Mouse (Mus musculus) forebrain, embryonic 12.5 days (tissue): ENCODE measurements around the gene Atp2a2. TPM values are rescaled to one million over a fixed set of nuclear protein-coding genes. Genes with fewer than 3 reads are reported as not detected.

Source experiments
- ATAC-seq: fragments of 200-750 bp; cut with Nextera tagmentation; 2 replicates; pipeline ENCODE4 v1.8.0; 2017; ENCODE audit warnings: moderate TSS enrichment; ENCODE audit not compliant: low FRiP score
- H3K27ac ChIP-seq: fragments of 300-500 bp; sonication (generic); 2 replicates; pipeline ENCODE4 v1.5.1; 2016; ENCODE audit warnings: mild to moderate bottlenecking
- H3K27me3 ChIP-seq: fragments of 300-500 bp; sonication (generic); 2 replicates; pipeline ENCODE4 v1.6.1; 2016; ENCODE audit warnings: mild to moderate bottlenecking
- H3K36me3 ChIP-seq: fragments of 300-500 bp; sonication (generic); replicated peaks from 2 replicates; pipeline ENCODE4 v1.6.1; 2016; ENCODE audit warnings: mild to moderate bottlenecking
- H3K4me1 ChIP-seq: fragments of 300-500 bp; sonication (generic); 2 replicates; pipeline ENCODE4 v1.6.1; 2016
- H3K4me2 ChIP-seq: fragments of 300-500 bp; sonication (generic); 2 replicates; pipeline ENCODE4 v1.6.1; 2016; ENCODE audit warnings: mild to moderate bottlenecking, moderate library complexity
- H3K4me3 ChIP-seq: fragments of 300-500 bp; sonication (generic); replicated peaks from 2 replicates; pipeline ENCODE4 v1.5.1; 2016; ENCODE audit warnings: mild to moderate bottlenecking
- H3K9ac ChIP-seq: fragments of 300-500 bp; sonication (generic); 2 replicates; pipeline ENCODE4 v1.6.1; 2016; ENCODE audit warnings: mild to moderate bottlenecking
- H3K9me3 ChIP-seq: fragments of 300-500 bp; sonication (generic); 2 replicates; pipeline ENCODE4 v1.6.1; 2016
- WGBS: fragments of 180-500 bp; shearing (Covaris S2); methylation state at CpG from one replicate; pipeline ENCODE4 v1.1.7; 2016; 5-methylcytosine and 5-hydroxymethylcytosine counted together
- polyA plus RNA-seq: library from polyadenylated mRNA; unstranded; fragments of >200 nt; fragmentation: Nextera tagmentation; extraction: Ambion mirVana; gene quantifications from 2 replicates; pipeline ENCODE4 v1.2.1, GENCODE M21; 2016

Atp2a2 gene
- polyA plus RNA-seq, 1 experiment from 2014 or later = 57.9 TPM

GRCm38 (mm10) chr5:122455584-122455983 is 46.4 kb downstream of the Atp2a2 start:
- WGBS = 98% methylated on average over 3 of the region's 3 CpGs
- no peak overlapping the region for H3K27ac ChIP-seq
- H3K36me3 ChIP-seq = peaks cover 91% of the 10 kb centered on the region
- H3K27me3 ChIP-seq = no peaks in the 10 kb centered on the region
- no peak overlapping the region for H3K9ac ChIP-seq
- H3K4me3 ChIP-seq = no peak overlapping the region
- H3K4me2 ChIP-seq = no peak overlapping the region
- H3K4me1 ChIP-seq = no peaks in the 10 kb centered on the region
- ATAC-seq = no peak
- no peaks in the 10 kb centered on the region for H3K9me3 ChIP-seq

DNA sequence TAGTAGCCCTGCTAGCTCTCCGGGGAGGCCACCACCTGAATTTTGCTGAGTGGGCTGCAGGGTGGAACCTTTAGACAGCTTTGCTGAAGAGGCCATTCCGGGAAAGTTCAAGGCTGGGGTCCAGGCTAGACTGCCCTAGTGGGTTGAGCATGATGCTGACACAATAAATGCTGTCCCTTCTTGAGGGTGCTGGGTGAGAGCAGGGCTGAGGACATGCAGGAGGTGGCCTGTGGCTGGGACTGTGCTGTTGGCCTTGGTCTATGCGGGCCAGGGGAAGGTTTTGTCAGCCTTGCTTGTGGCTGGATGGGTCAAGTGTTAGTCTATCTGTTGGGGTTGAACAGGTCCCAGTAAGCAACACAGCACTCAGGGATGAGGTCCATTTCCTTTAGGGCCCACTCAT is 47.1 kb downstream of the Atp2a2 start:
- H3K36me3 ChIP-seq = peaks cover 84% of the 10 kb centered on the region
- ATAC-seq = no peak

GRCm38 (mm10) chr5:122454442-122454841 is 47.6 kb downstream of the Atp2a2 start:
- no peaks in the 10 kb centered on the region for H3K4me1 ChIP-seq
- H3K9me3 ChIP-seq = no peaks in the 10 kb centered on the region
- peaks cover 79% of the 10 kb centered on the region for H3K36me3 ChIP-seq
- no peak overlapping the region for H3K9ac ChIP-seq
- H3K4me2 ChIP-seq = no peak overlapping the region
- no peak for ATAC-seq
- H3K4me3 ChIP-seq = no peak overlapping the region
- no peaks in the 10 kb centered on the region for H3K27me3 ChIP-seq
- no peak overlapping the region for H3K27ac ChIP-seq
- 88% methylated on average over 4 of the region's 4 CpGs for WGBS

More for the DNA sequence above, 47.1 kb downstream of the Atp2a2 start:
- no peak overlapping the region for H3K9ac ChIP-seq
- H3K9me3 ChIP-seq = no peaks in the 10 kb centered on the region
- no peaks in the 10 kb centered on the region for H3K4me1 ChIP-seq
- WGBS = 92% methylated on average over 3 of the region's 3 CpGs
- H3K4me2 ChIP-seq = no peak overlapping the region
- no peak overlapping the region for H3K27ac ChIP-seq
- no peaks in the 10 kb centered on the region for H3K27me3 ChIP-seq
- no peak overlapping the region for H3K4me3 ChIP-seq

DNA sequence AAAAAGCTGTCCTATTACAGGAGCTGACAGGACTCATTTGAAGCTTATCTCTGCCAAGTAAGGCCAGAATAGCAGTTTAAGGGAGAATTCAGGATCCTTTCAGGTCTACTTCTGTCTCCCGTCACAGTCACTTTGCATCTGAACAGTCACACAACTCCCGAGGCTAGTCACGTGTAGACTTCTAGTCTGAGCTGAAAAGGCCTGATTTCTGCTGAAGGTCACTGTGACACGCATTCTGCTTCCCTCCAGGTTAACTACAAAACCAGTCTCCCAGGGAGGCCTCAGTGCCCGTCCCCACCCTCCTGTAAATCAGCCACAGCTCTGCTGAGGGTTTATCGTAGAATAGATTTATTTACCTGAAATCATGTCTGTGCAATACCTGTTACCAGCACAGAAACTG is 48.8 kb downstream of the Atp2a2 start:
- no peak for ATAC-seq
- H3K36me3 ChIP-seq = peaks cover 67% of the 10 kb centered on the region
- no peaks in the 10 kb centered on the region for H3K27me3 ChIP-seq
- H3K9ac ChIP-seq = no peak overlapping the region
- no peak overlapping the region for H3K4me3 ChIP-seq
- no peak overlapping the region for H3K4me2 ChIP-seq
- H3K4me1 ChIP-seq = no peaks in the 10 kb centered on the region
- 78% methylated on average over 6 of the region's 6 CpGs for WGBS
- H3K9me3 ChIP-seq = no peaks in the 10 kb centered on the region
- H3K27ac ChIP-seq = no peak overlapping the region

DNA sequence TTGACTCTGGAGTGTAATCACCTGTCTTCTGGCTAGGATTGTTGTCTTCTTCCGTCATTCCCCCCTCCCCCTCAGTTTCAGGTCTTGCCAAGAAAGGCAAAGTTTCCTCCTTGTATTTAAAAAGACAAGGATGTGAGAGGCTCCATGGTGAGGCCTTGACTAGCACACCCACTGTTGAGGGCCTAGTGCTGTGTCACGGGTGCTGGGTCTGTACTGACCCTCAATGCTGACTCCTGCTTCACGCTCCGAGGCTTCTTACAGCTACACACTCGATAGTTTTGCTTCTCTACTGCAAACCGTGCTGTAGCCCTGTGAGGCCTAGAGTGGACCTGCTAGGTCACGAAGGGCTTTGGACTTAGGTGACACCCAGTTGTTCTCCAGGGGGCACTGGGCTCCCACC is 49.8 kb downstream of the Atp2a2 start:
- H3K4me1 ChIP-seq = no peaks in the 10 kb centered on the region
- WGBS = 87% methylated on average over 7 of the region's 7 CpGs
- no peak overlapping the region for H3K4me3 ChIP-seq
- H3K27me3 ChIP-seq = no peaks in the 10 kb centered on the region
- H3K4me2 ChIP-seq = no peak overlapping the region
- H3K9me3 ChIP-seq = no peaks in the 10 kb centered on the region
- ATAC-seq = no peak
- no peak overlapping the region for H3K9ac ChIP-seq
- peaks cover 59% of the 10 kb centered on the region for H3K36me3 ChIP-seq
- H3K27ac ChIP-seq = no peak overlapping the region

DNA sequence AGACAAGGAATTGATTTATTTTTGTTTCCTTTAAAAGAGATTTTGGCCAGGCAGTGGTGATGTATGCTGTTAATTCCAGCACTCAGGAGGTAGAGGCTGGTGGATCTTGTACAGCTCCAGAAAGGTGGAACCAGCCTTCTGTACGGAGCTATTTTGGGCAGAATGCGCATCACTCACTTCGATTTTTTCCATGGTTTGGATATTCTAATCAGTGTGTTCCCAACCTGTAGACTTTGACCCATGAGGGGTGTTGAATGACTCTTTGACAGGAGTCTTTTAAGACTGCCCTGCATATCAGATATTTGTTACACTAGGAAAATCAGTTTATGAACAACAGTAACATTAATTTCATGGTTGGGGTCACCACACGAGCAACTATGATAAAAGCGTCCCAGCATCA is 50.7 kb downstream of the Atp2a2 start:
- H3K9ac ChIP-seq = no peak overlapping the region
- no peak overlapping the region for H3K4me3 ChIP-seq
- H3K36me3 ChIP-seq = peaks cover 59% of the 10 kb centered on the region
- ATAC-seq = no peak
- no peak overlapping the region for H3K4me2 ChIP-seq
- WGBS = 96% methylated on average over 5 of the region's 5 CpGs
- no peak overlapping the region for H3K27ac ChIP-seq
- H3K9me3 ChIP-seq = no peaks in the 10 kb centered on the region
- no peaks in the 10 kb centered on the region for H3K27me3 ChIP-seq
- H3K4me1 ChIP-seq = no peaks in the 10 kb centered on the region

GRCm38 (mm10) chr5:122450913-122451317 is 51.1 kb downstream of the Atp2a2 start:
- H3K9me3 ChIP-seq = no peaks in the 10 kb centered on the region
- H3K4me1 ChIP-seq = no peaks in the 10 kb centered on the region
- ATAC-seq = no peak
- H3K27me3 ChIP-seq = no peaks in the 10 kb centered on the region
- no peak overlapping the region for H3K4me2 ChIP-seq
- WGBS = 75% methylated on average over 5 of the region's 5 CpGs
- H3K36me3 ChIP-seq = peaks cover 59% of the 10 kb centered on the region
- no peak overlapping the region for H3K4me3 ChIP-seq
- H3K9ac ChIP-seq = no peak overlapping the region
- H3K27ac ChIP-seq = no peak overlapping the region

DNA sequence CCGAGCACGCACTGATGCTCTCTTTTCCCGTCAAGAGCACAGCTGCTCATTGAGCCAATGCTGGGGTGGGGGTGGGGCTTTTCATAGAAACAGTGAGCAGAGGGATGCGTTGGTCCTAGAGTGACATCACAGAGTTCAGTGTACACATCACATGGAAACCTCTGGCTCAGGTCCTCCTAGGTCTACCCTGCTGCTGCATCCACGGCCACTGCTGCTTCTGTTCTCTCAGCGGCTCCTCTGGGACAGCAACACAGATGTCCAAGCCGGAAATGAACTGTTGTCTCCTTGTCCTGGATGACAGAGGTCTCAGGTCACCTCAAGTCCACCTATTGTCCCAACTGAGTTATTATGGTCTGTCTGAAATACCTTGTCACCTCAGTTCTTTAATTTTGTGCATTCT is 52.1 kb downstream of the Atp2a2 start:
- Histone ChIP-seq H3K27me3 (no peaks in the 10 kb centered on the region), H3K4me1 (no peaks in the 10 kb centered on the region), H3K4me2 (no peak overlapping the region), H3K9ac (no peak overlapping the region), H3K4me3 (no peak overlapping the region), H3K9me3 (no peaks in the 10 kb centered on the region), H3K27ac (no peak overlapping the region), H3K36me3 (peaks cover 59% of the 10 kb centered on the region)
- WGBS = 40% methylated on average over 7 of the region's 7 CpGs
- no peak for ATAC-seq

GRCm38 (mm10) chr5:122448869-122449268 is 53.2 kb downstream of the Atp2a2 start:
- WGBS = 85% methylated on average over 5 of the region's 5 CpGs
- Histone ChIP-seq H3K4me2 (no peak overlapping the region), H3K27me3 (no peaks in the 10 kb centered on the region), H3K36me3 (peaks cover 59% of the 10 kb centered on the region), H3K9me3 (no peaks in the 10 kb centered on the region), H3K9ac (no peak overlapping the region), H3K27ac (no peak overlapping the region), H3K4me3 (no peak overlapping the region), H3K4me1 (no peaks in the 10 kb centered on the region)
- no peak for ATAC-seq

DNA sequence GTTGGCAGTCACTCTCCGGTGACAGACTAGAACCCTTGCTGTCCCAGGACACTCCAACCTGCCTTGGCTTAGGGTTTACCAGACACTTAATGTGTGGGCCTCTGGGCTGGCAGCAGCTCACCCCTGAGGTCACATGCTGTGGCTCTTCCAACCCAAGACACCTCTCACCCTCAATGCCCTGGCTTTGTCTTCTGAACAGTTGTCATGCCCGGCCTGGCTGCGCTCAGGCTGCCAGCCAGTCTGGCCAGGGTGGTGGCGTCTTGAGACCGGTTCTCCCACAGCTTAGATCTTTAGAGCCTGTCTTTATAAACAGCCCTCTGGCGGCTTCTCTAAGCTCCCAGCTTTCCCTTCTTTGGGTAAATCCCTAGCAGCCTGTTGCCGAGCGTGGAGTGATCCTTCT is 54.2 kb downstream of the Atp2a2 start:
- Histone ChIP-seq H3K9me3 (no peaks in the 10 kb centered on the region), H3K4me3 (no peak overlapping the region), H3K4me2 (no peak overlapping the region), H3K4me1 (no peaks in the 10 kb centered on the region), H3K36me3 (peaks cover 59% of the 10 kb centered on the region), H3K27ac (no peak overlapping the region), H3K27me3 (no peaks in the 10 kb centered on the region), H3K9ac (no peak overlapping the region)
- ATAC-seq = no peak
- 87% methylated on average over 8 of the region's 8 CpGs for WGBS

DNA sequence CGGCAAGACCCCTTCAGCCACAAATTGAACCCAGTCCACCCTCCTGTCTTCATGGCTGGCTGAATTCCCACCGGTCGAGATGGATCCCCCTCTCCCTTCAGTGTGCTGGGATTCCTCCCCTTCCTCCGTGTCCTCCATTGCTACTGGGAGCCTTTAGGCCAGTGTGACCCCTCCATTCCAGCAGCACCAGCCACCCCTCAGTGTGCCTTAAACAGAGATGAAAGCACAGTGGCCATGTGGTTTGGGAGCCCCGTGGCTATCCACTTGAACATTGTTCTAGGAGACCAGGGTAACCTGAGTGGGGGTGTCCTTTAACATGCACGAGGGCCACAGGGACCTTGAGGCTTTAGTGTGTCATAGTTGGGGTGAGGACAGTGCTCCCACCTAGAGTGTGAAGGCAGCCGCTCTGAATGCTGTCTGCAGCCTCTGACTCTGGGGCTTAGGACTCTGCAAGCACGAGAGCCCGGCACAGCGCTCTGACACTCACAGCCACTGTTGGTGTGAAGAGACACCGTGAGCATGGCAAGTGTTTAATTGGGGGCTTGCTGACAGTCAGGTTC is 56.9 kb downstream of the Atp2a2 start:
- Histone ChIP-seq H3K36me3 (peaks cover 73% of the 10 kb centered on the region), H3K27ac (no peak overlapping the region), H3K4me3 (no peak overlapping the region), H3K9me3 (no peaks in the 10 kb centered on the region), H3K27me3 (no peaks in the 10 kb centered on the region), H3K9ac (no peak overlapping the region), H3K4me2 (no peak overlapping the region), H3K4me1 (no peaks in the 10 kb centered on the region)
- 91% methylated on average over 11 of the region's 11 CpGs for WGBS
- no peak for ATAC-seq

DNA sequence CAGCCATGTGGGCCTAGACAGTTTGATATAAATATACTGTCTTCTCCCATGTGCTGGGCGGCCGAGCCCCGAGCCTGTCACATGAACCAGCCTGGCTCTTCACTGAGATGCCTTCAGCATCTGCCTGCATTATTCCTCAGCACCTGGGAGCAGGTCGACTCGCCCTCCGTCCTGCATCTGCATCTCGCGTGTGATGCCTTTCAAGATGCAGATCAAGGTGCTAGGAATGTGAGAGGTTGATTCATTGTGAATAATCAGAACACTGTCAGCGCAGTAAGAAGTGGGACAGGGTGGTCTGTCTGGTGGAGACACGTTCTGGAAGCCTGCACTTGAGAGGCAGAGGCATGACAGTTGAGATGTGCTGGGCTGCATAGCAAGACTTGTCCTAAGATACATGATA is 57.5 kb downstream of the Atp2a2 start:
- Histone ChIP-seq H3K4me3 (no peak overlapping the region), H3K9ac (no peak overlapping the region), H3K4me1 (no peaks in the 10 kb centered on the region), H3K27me3 (no peaks in the 10 kb centered on the region), H3K9me3 (no peaks in the 10 kb centered on the region), H3K27ac (no peak overlapping the region), H3K36me3 (peaks cover 79% of the 10 kb centered on the region), H3K4me2 (no peak overlapping the region)
- no peak for ATAC-seq
- WGBS = 95% methylated on average over 10 of the region's 10 CpGs

- ATAC-seq = no peak
- Histone ChIP-seq H3K4me2 (no peak overlapping the region), H3K4me1 (no peaks in the 10 kb centered on the region), H3K36me3 (peaks cover 99% of the 10 kb centered on the region), H3K9ac (no peak overlapping the region), H3K9me3 (no peaks in the 10 kb centered on the region), H3K27ac (no peak overlapping the region), H3K4me3 (no peak overlapping the region), H3K27me3 (no peaks in the 10 kb centered on the region)
- WGBS = 95% methylated on average over 12 of the region's 12 CpGs
Observed at GRCm38 (mm10) chr5:122440095-122440630, 61.9 kb downstream of the Atp2a2 start.
